Mouse (Mus musculus) kidney, postnatal 4 days (tissue): ENCODE measurements around the gene Rsrp1.
"Not testable (repeated sequence)": the region's sequence is repeated elsewhere in the genome, so short reads cannot be mapped to it uniquely, and the experiment has no call there.

Source experiments
- DNase-seq, 2 experiments: peaks; one replicate each; pipeline ENCODE4 v3.0.0; 2021; ENCODE audit warnings: mixed read lengths in 2 of 2

Rsrp1 gene

GRCm38 (mm10) chr4:134923258-134924018 lies at the start of gene Rsrp1:
Gene Rsrp1 (plus strand): TSS chr4:134923592.
- DNase-seq, result peak; percentile 99 to 100

DNA sequence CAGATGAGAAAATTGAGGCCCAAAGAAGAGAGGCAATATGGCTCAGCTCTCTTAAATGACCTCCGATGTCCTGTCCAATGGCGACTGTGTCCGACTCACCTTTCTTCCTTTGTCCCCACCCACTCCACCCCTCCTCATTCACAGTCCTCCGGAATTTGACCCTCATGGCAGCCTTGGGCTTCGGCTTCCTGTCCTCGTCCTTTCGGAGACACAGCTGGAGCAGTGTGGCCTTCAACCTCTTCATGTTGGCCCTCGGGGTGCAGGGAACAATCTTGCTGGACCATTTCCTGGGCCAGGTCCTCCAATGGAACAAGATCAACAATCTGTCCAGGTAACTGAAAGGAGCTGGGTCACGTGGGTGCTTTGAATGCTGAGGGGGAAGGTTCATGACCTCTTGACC lies 47.2 kb upstream of the Rsrp1 start:
- no peak for DNase-seq

GRCm38 (mm10) chr4:134879410-134879981 lies 43.9 kb upstream of the Rsrp1 start:
- DNase-seq, result peak; percentile 90 to 91

- peak; percentile 37 to 48 for DNase-seq
Observed at GRCm38 (mm10) chr4:134880041-134880440, 43.4 kb upstream of the Rsrp1 start.

DNA sequence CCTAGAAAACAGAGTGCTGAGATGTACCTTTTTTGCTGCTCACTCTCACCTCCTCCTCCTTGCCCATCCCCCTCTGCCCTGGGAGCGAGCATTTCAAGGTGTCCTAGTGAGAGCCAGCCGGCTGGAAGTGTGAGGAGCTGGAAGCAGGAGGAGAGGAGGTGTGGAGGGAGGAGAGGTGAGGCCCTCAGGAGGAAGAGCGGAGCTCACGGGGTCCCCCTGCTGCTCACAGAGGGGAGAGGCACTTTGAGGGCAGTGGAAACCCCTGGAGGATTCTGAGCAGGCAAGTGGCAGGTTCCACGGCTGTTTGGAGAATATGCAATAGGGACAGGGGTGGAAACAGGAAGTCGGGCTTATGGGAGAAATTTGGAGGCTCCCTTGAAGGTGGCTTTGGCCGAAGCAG lies 40.1 kb upstream of the Rsrp1 start:
- peak; percentile 47 to 65 for DNase-seq

GRCm38 (mm10) chr4:134883808-134884207 lies 39.6 kb upstream of the Rsrp1 start:
- no peak for DNase-seq

DNA sequence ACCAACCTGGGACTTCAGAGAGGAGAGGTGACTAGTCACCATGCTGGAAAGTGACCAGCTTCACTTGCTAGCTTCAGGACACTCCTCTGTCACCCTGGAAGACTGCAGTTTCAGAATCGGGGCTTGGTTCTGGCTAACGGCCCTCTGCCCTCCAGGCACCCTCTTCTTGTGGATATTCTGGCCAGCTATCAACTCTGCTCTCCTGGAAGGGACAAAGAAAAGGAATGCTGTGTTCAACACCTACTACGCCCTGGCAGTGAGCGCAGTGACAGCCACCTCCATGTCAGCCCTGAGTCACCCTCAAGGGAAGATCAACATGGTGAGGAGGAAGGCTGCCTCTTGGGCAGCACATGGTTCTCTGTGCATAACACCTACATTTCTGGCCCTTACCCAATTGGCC lies 39.0 kb upstream of the Rsrp1 start:
- DNase-seq, result no peak

DNA sequence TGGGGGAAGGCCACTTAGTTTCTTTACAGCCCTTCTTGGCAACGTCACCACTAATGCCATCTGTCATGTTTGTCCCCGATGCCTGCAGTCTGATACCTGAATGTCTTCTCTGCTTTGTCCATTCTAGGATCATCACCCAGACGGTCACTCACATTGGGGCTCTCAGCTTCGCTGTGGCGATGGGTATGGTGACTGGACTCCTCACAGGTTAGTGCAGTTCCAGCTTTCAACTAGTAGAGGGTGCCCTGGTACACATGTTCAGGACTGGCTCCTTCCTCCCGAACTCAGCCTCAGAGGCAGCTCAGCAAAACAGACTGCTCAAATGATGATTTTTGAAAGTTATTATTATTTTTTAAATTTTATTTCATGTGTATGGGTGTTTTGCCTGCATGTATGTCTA lies 31.3 kb upstream of the Rsrp1 start:
- peak; percentile 74 to 81 for DNase-seq

DNA sequence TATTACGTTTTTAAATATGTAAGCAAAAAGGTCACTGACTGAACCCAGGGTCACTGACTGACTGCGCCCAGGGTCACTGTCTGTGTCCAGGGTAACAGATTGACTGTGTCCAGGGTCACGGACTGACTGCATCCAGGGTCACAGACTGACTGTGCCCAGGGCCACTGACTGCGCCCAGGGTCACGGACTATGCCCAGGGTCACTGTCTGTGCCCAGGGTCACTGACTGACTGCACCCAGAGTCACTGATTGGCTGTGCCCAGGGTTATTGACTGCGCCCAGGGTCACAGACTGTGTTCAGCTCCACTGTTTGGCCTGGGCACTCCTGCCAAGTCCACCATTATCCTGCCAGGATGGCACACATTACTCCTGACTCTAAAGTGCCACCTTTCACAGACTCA lies 26.1 kb upstream of the Rsrp1 start:
- DNase-seq, result no peak

GRCm38 (mm10) chr4:134901126-134901525 lies 22.3 kb upstream of the Rsrp1 start:
- DNase-seq, result no peak

GRCm38 (mm10) chr4:134903046-134903445 lies 20.3 kb upstream of the Rsrp1 start:
- DNase-seq, result no peak

DNA sequence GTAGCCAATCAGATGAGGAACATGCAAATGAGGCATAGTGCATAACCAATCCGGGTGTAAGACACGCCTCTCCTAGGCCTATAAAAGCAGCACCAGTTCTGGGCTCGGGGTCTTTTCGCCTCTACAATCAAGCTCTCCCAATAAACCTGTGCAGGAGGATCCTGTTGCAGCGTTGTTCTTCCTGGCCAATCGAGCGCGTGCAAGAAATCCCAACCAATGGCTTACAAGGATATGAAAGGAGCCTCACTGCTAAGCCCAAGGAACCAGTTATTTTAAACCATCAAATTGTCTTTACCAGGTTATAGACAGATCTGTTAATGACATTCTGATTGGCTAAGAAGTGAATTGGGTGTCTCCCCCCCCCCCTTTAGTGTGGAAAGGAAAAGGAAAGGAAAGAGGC lies 12.0 kb upstream of the Rsrp1 start:
- DNase-seq, result not testable (repeated sequence)

DNA sequence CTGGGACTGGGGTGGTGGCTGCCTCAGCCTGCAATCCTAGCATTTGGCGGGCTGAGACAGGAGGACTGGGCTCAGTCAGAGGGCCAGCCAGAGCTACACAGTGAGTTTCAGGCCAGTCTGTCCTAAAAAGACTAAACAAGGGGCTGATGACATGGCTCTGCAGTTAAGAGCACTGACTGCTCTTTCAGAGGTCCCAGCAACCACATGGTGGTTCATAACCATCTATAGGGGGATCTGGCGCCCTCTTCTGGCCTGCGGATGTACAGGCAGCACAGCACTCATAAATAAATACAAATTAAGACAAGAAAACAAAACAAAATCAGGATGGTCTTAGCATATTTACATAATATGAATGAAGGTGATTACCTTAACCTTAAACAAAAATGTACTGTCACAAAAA lies 10.0 kb upstream of the Rsrp1 start:
- DNase-seq, result peak; percentile 87 to 88

GRCm38 (mm10) chr4:134914122-134914863 lies 9.1 kb upstream of the Rsrp1 start:
- DNase-seq, result no peak

DNA sequence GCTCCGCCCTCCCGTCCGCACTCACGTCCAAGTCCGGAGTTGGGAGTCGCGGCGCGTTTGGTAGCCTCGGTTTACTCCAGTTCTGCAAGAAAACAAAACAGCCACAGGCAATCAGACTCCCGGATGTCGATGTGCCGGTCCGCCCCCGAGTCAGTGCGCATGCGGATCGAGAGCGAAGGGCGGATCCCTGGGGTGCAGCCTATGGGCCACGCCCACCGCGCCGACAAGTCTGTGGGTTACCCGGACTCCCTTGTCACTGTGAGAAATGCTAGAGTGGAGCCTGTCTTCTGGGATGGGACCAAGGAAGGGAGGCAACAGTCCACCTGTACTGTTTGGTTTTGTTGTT lies 8.6 kb upstream of the Rsrp1 start, which contains the start of gene Tmem50a:
Tmem50a (minus strand) TSS at position 161 of the 346 bp plus-strand sequence.
- DNase-seq, result peak; percentile 97 to 98

- DNase-seq, result peak; percentile 15 to 21
Observed at GRCm38 (mm10) chr4:134915223-134916050, 8.0 kb upstream of the Rsrp1 start.

DNA sequence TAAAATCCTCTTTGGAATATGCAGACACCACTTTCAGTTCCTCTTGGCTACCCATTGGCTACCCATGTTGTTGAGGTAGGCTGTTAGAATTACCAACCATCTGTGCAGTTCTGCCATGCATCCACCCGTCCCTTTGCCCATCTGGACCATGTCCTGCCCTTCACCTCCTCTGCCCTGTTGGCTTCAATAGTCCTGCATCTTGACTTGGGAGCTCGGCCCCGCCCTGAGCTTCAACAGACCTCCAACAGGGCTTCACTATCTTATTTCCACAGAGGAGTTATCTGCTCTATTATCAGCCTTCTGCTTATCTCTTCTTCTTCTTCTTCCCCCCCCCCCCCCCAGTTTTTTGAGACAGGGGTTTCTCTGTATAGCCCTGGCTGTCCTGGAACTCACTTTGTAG lies 6.2 kb upstream of the Rsrp1 start:
- DNase-seq, result no peak

DNA sequence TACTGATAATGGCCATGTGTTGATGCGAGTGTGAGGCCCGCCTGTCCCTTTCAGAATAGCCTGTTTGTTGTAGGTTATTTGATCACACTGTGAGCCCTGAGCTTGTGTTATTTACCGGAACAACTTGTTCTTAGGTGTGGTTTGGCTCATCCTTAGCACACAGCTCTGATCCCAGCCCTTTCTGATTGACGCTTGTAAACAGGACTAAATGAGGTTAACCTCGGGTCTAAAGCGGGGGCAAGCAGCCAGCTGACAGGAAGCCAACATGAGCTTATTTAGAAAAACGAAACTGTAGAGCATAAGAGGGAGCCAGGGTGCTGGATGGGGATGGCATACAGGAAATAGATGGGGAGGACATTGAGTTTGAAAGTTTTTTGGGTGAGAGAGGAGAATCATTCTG lies 5.0 kb upstream of the Rsrp1 start:
- DNase-seq, result peak; percentile 58 to 66

DNA sequence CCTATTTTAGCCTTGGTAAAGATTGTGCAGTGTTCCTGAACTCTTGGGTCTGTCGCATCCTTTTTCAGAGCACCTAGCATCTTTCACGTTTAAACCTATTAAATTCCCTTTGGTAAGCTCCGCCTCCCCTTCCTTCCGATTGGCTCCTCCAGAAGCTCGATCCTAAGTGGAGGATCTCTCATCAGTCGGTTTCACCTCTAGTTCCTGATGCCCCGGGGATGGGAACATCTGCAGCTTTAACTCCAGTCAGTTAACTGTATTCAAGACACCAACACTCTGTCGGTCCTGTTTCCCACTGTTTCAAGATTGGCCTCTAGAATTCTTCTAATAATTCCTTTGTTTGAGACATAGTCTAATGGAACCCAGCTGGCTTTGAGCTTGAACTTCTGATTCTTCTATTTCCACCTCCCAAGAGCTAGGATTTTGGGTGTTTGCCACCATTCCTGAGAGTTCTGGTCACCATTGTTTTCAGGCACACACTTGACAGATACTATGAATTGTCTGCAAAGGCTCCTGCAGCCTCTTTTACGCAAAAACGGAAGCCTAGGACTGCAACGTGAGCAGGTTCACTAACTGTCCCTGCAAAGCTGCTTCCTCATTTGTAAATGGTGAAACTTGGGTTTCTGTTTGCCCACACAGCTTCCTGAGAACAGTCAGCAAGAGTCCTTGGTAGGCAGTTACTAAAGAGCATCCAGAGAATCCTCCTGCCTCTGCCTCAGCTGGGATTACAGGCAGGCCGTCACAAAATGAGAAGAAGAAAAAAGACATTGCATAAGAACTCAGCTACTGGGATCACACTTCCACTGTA lies 3.5 kb upstream of the Rsrp1 start:
- DNase-seq, result no peak

DNA sequence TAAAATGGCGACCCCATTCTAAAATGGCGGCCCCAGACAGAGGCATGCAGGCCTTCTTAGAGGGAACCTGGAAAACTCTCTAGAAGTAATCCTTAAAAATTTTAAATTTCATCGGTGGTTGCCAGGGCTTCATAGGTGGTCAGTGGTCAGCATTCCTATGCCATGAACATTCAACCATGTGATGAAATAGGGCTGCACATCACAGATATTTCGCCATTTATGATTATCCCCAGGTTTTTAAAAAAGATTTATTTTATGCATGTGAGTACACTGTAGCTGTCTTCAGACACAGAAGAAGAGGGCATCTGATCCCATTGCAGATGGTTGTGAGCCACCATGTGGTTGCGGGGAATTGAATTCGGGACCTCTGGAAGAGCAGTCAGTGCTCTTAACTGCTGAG lies 2.8 kb upstream of the Rsrp1 start:
- DNase-seq, result no peak

GRCm38 (mm10) chr4:134921703-134922102 lies 1.7 kb upstream of the Rsrp1 start:
- no peak for DNase-seq
